Mouse (Mus musculus) limb, embryonic 13.5 days (tissue): ENCODE measurements around the gene Mbd3. TPM values are rescaled to one million over a fixed set of nuclear protein-coding genes. Genes with fewer than 3 reads are reported as not detected.

Experiments used
- ATAC-seq: fragments of 200-750 bp; cut with Nextera tagmentation; 2 replicates; pipeline ENCODE4 v1.8.0; 2017; ENCODE audit warnings: low read depth, moderate number of reproducible peaks, moderate TSS enrichment; ENCODE audit not compliant: low FRiP score
- H3K27ac ChIP-seq: fragments of 300-500 bp; sonication (generic); 2 replicates; pipeline ENCODE4 v1.5.1; 2015; ENCODE audit warnings: inconsistent platforms, mild to moderate bottlenecking, moderate library complexity
- H3K27me3 ChIP-seq: fragments of 300-500 bp; sonication (generic); 2 replicates; pipeline ENCODE4 v1.6.1; 2015; ENCODE audit warnings: mild to moderate bottlenecking, inconsistent platforms
- H3K36me3 ChIP-seq: fragments of 300-500 bp; sonication (generic); 2 replicates; pipeline ENCODE4 v1.6.1; 2015; ENCODE audit warnings: inconsistent platforms, mild to moderate bottlenecking, moderate library complexity
- H3K4me1 ChIP-seq: fragments of 300-500 bp; sonication (generic); 2 replicates; pipeline ENCODE4 v1.6.1; 2015; ENCODE audit warnings: inconsistent platforms
- H3K4me2 ChIP-seq: fragments of 300-500 bp; sonication (generic); replicated peaks from 2 replicates; pipeline ENCODE4 v1.6.1; 2015; ENCODE audit warnings: inconsistent platforms, mild to moderate bottlenecking, moderate library complexity
- H3K4me3 ChIP-seq: fragments of 300-500 bp; sonication (generic); 2 replicates; pipeline ENCODE4 v1.5.1; 2015; ENCODE audit warnings: moderate library complexity, mild to moderate bottlenecking, inconsistent platforms
- H3K9ac ChIP-seq: fragments of 300-500 bp; sonication (generic); 2 replicates; pipeline ENCODE4 v1.6.1; 2015; ENCODE audit warnings: mild to moderate bottlenecking, inconsistent platforms
- H3K9me3 ChIP-seq: fragments of 300-500 bp; sonication (generic); 2 replicates; pipeline ENCODE4 v1.6.1; 2016; ENCODE audit warnings: inconsistent platforms
- WGBS: fragments of 180-500 bp; shearing (Covaris S2); methylation state at CpG from one replicate; pipeline ENCODE4 v1.1.7; 2015; 5-methylcytosine and 5-hydroxymethylcytosine counted together
- polyA plus RNA-seq: library from polyadenylated mRNA; unstranded; fragments of >200 nt; fragmentation: Nextera tagmentation; extraction: Ambion mirVana; gene quantifications from 2 replicates; pipeline ENCODE4 v1.2.1, GENCODE M21; 2015

Mbd3 gene
- polyA plus RNA-seq, 1 experiment from 2014 or later: 276 TPM

DNA sequence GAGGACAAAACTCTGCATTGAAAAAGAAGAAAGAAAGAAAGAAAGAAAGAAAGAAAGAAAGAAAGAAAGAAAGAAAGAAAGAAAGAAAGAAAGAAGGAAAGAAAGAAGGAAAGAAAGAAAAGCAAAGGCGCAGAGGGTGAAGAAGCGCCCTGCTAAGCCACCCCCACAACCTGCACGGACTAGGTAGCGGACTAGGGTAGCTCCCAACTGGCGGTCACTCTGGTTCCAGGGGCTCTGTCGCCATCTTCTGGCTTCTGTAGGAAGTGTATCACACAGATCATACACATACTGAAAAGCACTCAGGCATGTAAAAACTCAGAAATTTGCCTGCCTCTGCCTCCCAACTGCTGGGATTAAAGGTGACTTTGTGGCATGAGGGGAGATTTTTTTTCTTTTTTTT is 25.3 kb downstream of the Mbd3 start:
- H3K36me3 ChIP-seq: no peaks in the 10 kb centered on the region
- no peaks in the 10 kb centered on the region for H3K27me3 ChIP-seq
- no peak overlapping the region for H3K9ac ChIP-seq
- H3K4me2 ChIP-seq: no peak overlapping the region
- WGBS: 18% methylated on average over 6 of the region's 6 CpGs
- H3K4me1 ChIP-seq: peaks cover 7% of the 10 kb centered on the region; the same call in 1 of the 2 replicates
- H3K27ac ChIP-seq: no peak overlapping the region
- ATAC-seq: no peak
- no peaks in the 10 kb centered on the region for H3K9me3 ChIP-seq
- H3K4me3 ChIP-seq: no peak overlapping the region

DNA sequence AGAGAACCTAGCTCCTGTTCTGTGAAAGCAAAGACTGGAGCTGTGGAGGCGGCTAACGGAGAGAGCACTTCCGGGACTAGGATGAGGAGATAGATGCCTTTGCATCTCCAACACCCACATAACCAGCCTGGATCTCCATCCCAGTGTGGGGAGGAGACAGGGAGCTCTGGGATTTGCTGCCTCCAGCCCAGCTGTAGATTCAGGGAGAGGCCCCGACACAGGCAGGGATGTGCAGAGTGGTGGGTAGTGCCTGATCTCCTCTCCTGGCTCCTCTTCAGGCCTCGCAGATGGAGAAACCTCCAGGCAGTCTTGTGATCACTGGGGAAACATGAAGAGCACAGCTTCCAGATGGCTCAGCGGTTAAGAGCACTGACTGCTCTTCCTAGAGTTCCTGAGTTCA is 26.6 kb downstream of the Mbd3 start:
- ATAC-seq: no peak
- H3K4me2 ChIP-seq: no peak overlapping the region
- peaks cover 4% of the 10 kb centered on the region; the same call in 1 of the 2 replicates for H3K9me3 ChIP-seq
- no peak overlapping the region for H3K27ac ChIP-seq
- H3K4me1 ChIP-seq: peaks cover 7% of the 10 kb centered on the region; the same call in 1 of the 2 replicates
- no peaks in the 10 kb centered on the region for H3K36me3 ChIP-seq
- 81% methylated on average over 6 of the region's 6 CpGs for WGBS
- no peaks in the 10 kb centered on the region for H3K27me3 ChIP-seq
- H3K4me3 ChIP-seq: no peak overlapping the region
- H3K9ac ChIP-seq: no peak overlapping the region

DNA sequence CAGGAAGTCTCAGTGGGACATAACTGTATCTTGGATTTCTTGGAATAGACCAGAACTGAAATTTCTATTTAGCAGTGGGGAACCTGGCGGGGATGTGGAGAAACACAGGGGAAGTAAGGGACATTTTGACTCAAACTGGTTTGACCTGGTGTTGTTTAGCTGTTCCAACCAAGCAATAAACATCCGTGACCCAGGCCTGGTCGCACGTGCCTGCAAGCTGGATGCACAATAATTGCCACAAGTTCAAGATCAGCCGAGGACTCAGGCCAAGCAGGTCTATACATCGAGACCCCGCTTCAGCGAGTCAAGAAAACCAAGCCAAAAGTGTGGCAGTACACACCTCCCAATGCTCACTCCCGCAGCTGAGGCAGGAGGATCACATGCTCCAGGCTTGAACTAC is 27.4 kb downstream of the Mbd3 start:
- Histone ChIP-seq H3K9me3 (peaks cover 4% of the 10 kb centered on the region; the same call in 1 of the 2 replicates), H3K27me3 (no peaks in the 10 kb centered on the region), H3K4me2 (peak overlapping the region; percentile 53), H3K36me3 (no peaks in the 10 kb centered on the region), H3K4me1 (peaks cover 7% of the 10 kb centered on the region; the same call in 1 of the 2 replicates), H3K4me3 (peak overlapping the region; percentile 40), H3K27ac (no peak overlapping the region; the same call in 1 of the 2 replicates), H3K9ac (peak overlapping the region; percentile 50; the same call in 1 of the 2 replicates)
- 49% methylated on average over 9 of the region's 9 CpGs for WGBS
- no peak for ATAC-seq

- peaks cover 4% of the 10 kb centered on the region; the same call in 1 of the 2 replicates for H3K9me3 ChIP-seq
- peak overlapping the region; percentile 40 for H3K4me3 ChIP-seq
- H3K36me3 ChIP-seq: no peaks in the 10 kb centered on the region
- no peak overlapping the region; the same call in 1 of the 2 replicates for H3K27ac ChIP-seq
- peak overlapping the region; percentile 53 for H3K4me2 ChIP-seq
- ATAC-seq: peak; percentile 88
- no peaks in the 10 kb centered on the region for H3K27me3 ChIP-seq
- H3K9ac ChIP-seq: peak overlapping the region; percentile 50; the same call in 1 of the 2 replicates
- WGBS: 2% methylated on average over 12 of the region's 12 CpGs
- H3K4me1 ChIP-seq: peaks cover 7% of the 10 kb centered on the region; the same call in 1 of the 2 replicates
Observed at GRCm38 (mm10) chr10:80371411-80371966, 27.9 kb downstream of the Mbd3 start.

DNA sequence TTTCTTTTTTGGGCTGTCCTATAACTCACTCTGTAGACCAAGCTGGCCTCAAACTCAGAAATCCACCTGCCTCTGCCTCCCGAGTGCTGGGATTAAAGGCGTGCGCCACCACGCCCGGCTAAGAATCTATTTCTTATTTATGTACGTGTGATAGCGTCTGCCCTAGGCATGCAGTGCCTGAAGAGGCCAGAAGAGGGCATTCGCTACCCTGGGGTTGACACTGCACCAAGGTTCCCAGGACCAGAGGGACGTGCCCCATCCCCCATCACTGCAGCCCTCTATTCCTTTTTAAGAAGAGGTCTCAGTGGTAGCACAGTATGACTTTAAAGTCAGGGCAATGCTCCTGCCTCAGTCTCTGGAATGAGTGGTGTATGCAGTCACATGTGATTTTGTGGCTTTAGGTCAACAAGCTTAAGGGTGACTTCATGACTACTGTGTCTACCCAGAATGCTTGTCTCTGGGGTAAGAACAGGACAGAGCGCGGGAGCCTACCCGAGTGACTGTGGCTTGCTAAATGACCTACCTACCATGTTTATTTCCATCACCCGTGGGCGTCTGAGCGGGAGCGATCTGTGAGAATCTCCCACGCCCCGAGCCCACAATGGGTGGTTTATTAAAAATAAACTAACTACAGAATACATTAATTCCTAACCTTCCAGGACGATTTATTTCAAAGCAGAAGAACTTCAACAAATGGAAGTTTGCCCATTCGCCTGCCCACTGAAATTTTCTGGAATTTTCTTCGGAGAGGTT is 29.2 kb downstream of the Mbd3 start:
- Histone ChIP-seq H3K4me1 (peaks cover 7% of the 10 kb centered on the region; the same call in 1 of the 2 replicates), H3K9ac (no peak overlapping the region), H3K36me3 (no peaks in the 10 kb centered on the region), H3K4me3 (no peak overlapping the region), H3K27ac (no peak overlapping the region), H3K27me3 (peaks cover 5% of the 10 kb centered on the region; the same call in 1 of the 2 replicates), H3K4me2 (no peak overlapping the region), H3K9me3 (peaks cover 4% of the 10 kb centered on the region; the same call in 1 of the 2 replicates)
- no peak for ATAC-seq
- 79% methylated on average over 21 of the region's 21 CpGs for WGBS

GRCm38 (mm10) chr10:80368392-80368791 is 31.0 kb downstream of the Mbd3 start:
- no peaks in the 10 kb centered on the region for H3K36me3 ChIP-seq
- peaks cover 19% of the 10 kb centered on the region for H3K27me3 ChIP-seq
- no peak overlapping the region for H3K4me3 ChIP-seq
- H3K9ac ChIP-seq: no peak overlapping the region
- 85% methylated on average over 6 of the region's 6 CpGs for WGBS
- H3K9me3 ChIP-seq: peaks cover 4% of the 10 kb centered on the region; the same call in 1 of the 2 replicates
- H3K27ac ChIP-seq: no peak overlapping the region
- peaks cover 7% of the 10 kb centered on the region; the same call in 1 of the 2 replicates for H3K4me1 ChIP-seq
- no peak overlapping the region for H3K4me2 ChIP-seq
- ATAC-seq: no peak

GRCm38 (mm10) chr10:80367954-80368353 is 31.4 kb downstream of the Mbd3 start:
- Histone ChIP-seq H3K4me3 (no peak overlapping the region), H3K4me2 (no peak overlapping the region), H3K36me3 (no peaks in the 10 kb centered on the region), H3K9me3 (peaks cover 4% of the 10 kb centered on the region; the same call in 1 of the 2 replicates), H3K9ac (no peak overlapping the region), H3K27ac (no peak overlapping the region), H3K4me1 (peaks cover 7% of the 10 kb centered on the region; the same call in 1 of the 2 replicates), H3K27me3 (peaks cover 21% of the 10 kb centered on the region)
- 60% methylated on average over 5 of the region's 5 CpGs for WGBS
- no peak for ATAC-seq

DNA sequence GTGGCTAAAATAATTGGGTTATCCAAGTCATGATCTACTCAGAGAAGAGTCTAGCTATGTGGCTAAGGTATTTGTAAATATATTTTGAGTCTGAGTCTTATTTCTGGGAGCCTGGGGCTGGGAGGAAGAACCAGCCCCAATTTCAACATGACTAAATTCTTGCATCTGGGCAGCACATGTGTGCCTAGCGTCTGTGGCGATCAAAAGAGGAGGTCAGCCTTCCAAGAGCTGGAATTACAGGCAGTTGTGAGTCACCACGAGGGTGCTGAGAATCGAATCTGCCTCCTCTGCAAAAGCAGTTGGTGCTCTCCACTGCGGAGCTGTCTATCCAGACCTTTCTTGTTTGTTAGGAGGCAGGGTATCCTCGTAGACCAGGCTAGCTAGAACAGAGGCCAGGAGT is 33.6 kb downstream of the Mbd3 start:
- Histone ChIP-seq H3K4me3 (no peak overlapping the region), H3K9ac (no peak overlapping the region), H3K27ac (no peak overlapping the region), H3K4me2 (no peak overlapping the region), H3K4me1 (no peaks in the 10 kb centered on the region), H3K36me3 (no peaks in the 10 kb centered on the region), H3K9me3 (peaks cover 4% of the 10 kb centered on the region; the same call in 1 of the 2 replicates), H3K27me3 (peaks cover 33% of the 10 kb centered on the region)
- WGBS: 48% methylated on average over 6 of the region's 6 CpGs
- ATAC-seq: no peak

DNA sequence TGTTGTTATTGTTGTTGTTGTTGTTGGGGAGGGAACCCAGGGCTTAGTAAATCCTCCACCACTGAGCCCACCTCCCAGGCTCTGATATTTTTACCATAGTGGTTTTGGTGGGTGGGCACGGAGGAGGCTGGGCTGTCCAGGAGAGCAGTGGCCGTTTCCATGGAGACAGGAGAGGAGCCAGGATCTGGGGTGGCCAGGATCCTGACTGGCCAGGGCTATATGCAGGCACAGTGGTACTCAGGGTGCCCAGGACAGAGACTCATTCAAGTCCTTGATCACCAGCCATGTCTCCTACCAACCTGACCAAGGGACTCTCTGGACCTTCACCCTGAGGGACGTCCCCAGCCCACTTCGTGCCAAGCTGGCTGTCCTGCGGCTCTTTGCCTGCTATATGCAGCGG is 35.6 kb downstream of the Mbd3 start:
- Histone ChIP-seq H3K4me2 (no peak overlapping the region), H3K9ac (no peak overlapping the region), H3K9me3 (peaks cover 4% of the 10 kb centered on the region; the same call in 1 of the 2 replicates), H3K36me3 (no peaks in the 10 kb centered on the region), H3K27me3 (peaks cover 54% of the 10 kb centered on the region), H3K4me1 (no peaks in the 10 kb centered on the region), H3K4me3 (no peak overlapping the region), H3K27ac (no peak overlapping the region)
- 26% methylated on average over 6 of the region's 6 CpGs for WGBS
- ATAC-seq: no peak

DNA sequence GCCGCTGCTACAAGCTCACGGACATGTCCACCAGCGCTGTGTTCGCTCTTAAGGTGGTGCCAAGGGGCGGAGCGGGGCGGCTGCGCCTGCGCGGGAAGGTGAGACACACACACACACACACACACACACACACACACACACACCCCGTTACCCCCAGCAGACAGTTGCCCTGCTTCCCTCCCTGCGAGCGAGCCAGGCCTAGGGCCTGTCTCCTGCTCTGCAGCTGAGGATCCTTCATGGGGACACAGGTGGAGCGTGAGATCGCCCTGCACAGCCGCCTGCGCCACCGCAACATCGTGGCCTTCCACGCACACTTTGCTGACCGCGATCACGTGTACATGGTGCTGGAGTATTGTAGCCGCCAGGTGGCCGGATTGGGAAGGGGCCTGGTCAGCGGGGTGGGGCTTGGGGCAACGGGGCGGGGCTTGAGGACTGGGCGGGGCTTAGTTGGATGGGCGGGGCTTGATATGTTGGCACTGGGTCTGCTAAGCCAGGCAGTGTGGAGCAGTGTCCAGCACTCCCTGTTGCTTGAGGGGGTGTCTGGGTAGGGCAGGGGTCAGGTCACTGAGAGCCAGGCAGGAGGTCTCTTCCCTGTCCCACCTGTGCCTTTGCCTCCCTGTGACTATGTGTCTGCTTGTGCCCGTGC is 41.2 kb downstream of the Mbd3 start:
- Histone ChIP-seq H3K9ac (peak overlapping the region; percentile 36; the same call in 1 of the 2 replicates), H3K27me3 (peaks cover 90% of the 10 kb centered on the region), H3K27ac (no peak overlapping the region), H3K36me3 (no peaks in the 10 kb centered on the region), H3K4me2 (peak overlapping the region; percentile 60), H3K4me3 (peak overlapping the region; percentile 44), H3K9me3 (no peaks in the 10 kb centered on the region), H3K4me1 (peaks cover 22% of the 10 kb centered on the region)
- ATAC-seq: no peak
- WGBS: 8% methylated on average over 31 of the region's 31 CpGs

DNA sequence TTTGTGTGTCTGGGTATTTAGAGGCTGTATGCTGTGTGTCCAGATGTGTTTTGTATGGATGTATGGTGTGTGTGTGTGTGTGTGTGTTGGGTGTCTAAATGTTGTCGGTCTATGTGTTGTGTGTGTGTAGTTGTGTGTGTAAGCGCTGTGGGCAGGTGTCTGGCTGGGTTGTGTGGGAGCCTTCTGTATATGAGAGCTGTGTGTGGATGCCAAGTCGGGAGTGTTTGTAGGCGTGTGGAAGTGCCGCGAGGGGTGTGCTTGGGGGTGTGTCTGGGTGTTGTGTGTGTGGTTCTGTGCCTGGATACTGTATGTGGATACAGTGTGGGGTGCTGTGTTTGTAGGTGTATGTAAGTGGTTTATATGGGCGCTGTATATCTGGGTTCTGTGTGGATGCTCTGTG is 42.0 kb downstream of the Mbd3 start:
- Histone ChIP-seq H3K27ac (no peak overlapping the region), H3K4me3 (peak overlapping the region; percentile 44), H3K27me3 (peaks cover 90% of the 10 kb centered on the region), H3K9me3 (no peaks in the 10 kb centered on the region), H3K9ac (no peak overlapping the region), H3K4me2 (peak overlapping the region; percentile 76), H3K36me3 (no peaks in the 10 kb centered on the region), H3K4me1 (peaks cover 22% of the 10 kb centered on the region)
- ATAC-seq: no peak; the same call in 1 of the 2 replicates
- WGBS: 35% methylated on average over 7 of the region's 7 CpGs

- WGBS: 1% methylated on average over 34 of the region's 34 CpGs
- peak overlapping the region; percentile 76 for H3K4me2 ChIP-seq
- H3K36me3 ChIP-seq: no peaks in the 10 kb centered on the region
- peaks cover 22% of the 10 kb centered on the region for H3K4me1 ChIP-seq
- H3K27ac ChIP-seq: no peak overlapping the region
- H3K9me3 ChIP-seq: no peaks in the 10 kb centered on the region
- H3K4me3 ChIP-seq: peak overlapping the region; percentile 44
- peak overlapping the region; percentile 46 for H3K9ac ChIP-seq
- peaks cover 96% of the 10 kb centered on the region for H3K27me3 ChIP-seq
- ATAC-seq: no peak
Observed at GRCm38 (mm10) chr10:80356737-80357136, 42.6 kb downstream of the Mbd3 start.
